Mouse (Mus musculus) CH12.LX (cell line): Measurements from ENCODE around the gene 2700081O15Rik. TPM values are rescaled to one million over a fixed set of nuclear protein-coding genes. Genes with fewer than 3 reads are reported as not detected.

ENCODE experiments used
- DNase-seq: peaks from one replicate; pipeline ENCODE4 v3.0.0-alpha.2; 2013; ENCODE audit errors: extremely low read depth
- H3K27ac ChIP-seq: 2 replicates; pipeline ENCODE4 v1.5.1; 2012; ENCODE audit warnings: low read depth, mild to moderate bottlenecking, control low read depth, moderate library complexity; ENCODE audit not compliant: insufficient read depth
- H3K27me3 ChIP-seq: replicated peaks from 2 replicates; pipeline ENCODE3; 2012; ENCODE audit warnings: inconsistent platforms
- H3K36me3 ChIP-seq, 2 experiments: replicated peaks in 1 of 2; 2 replicates each; pipeline versions ENCODE3 to v1.6.1; 2012; ENCODE audit warnings: inconsistent platforms in 1 of 2, low read length in 1 of 2, mild to moderate bottlenecking in 1 of 2, mixed read lengths in 1 of 2, moderate library complexity in 1 of 2; ENCODE audit not compliant: control insufficient read depth in 1 of 2, insufficient read depth in 1 of 2
- H3K4me1 ChIP-seq, 2 experiments: 2 replicates each; pipeline ENCODE4 v1.6.1; 2012; ENCODE audit warnings: inconsistent platforms in 1 of 2, moderate library complexity in 1 of 2; ENCODE audit not compliant: insufficient read depth in 2 of 2, control insufficient read depth in 1 of 2
- H3K4me2 ChIP-seq: 2 replicates; pipeline ENCODE4 v1.6.1; 2012; ENCODE audit warnings: low read depth, mild to moderate bottlenecking, control low read depth; ENCODE audit not compliant: poor library complexity, insufficient read depth, severe bottlenecking
- H3K4me3 ChIP-seq, 3 experiments: fragments of 150-350 bp in 1 of 3; sonication (generic) in 1 of 3; replicated peaks in 1 of 3; 2 replicates each; pipeline versions ENCODE3 to v1.5.1; 2011 to 2012; ENCODE audit warnings: low read depth in 2 of 3, low read length in 2 of 3, mild to moderate bottlenecking in 2 of 3, moderate library complexity in 2 of 3, control low read depth in 1 of 3, improper control_type of control experiment in 1 of 3, inconsistent platforms in 1 of 3, mixed read lengths in 1 of 3; ENCODE audit not compliant: poor library complexity in 1 of 3
- H3K79me2 ChIP-seq: replicated peaks from 2 replicates; pipeline ENCODE4 v1.6.1; 2012; ENCODE audit warnings: mild to moderate bottlenecking, moderate library complexity; ENCODE audit not compliant: control insufficient read depth, poor library complexity, insufficient read depth, severe bottlenecking; ENCODE audit errors: extremely low read depth
- H3K9ac ChIP-seq: 2 replicates; pipeline ENCODE4 v1.6.1; 2012; ENCODE audit warnings: low read depth, mild to moderate bottlenecking, control low read depth, moderate library complexity; ENCODE audit not compliant: insufficient read depth
- H3K9me3 ChIP-seq: replicated peaks from 2 replicates; pipeline ENCODE3; 2012; ENCODE audit warnings: low read length, inconsistent platforms, mixed read lengths
- CHD2 ChIP-seq: IDR thresholded peaks from 2 replicates; pipeline ENCODE4 v1.6.1; 2011; ENCODE audit warnings: low read length, improper control_type of control experiment
- CTCF ChIP-seq, 2 experiments: IDR thresholded peaks in 1 of 2; conservative IDR thresholded peaks in 1 of 2; 2 replicates each; pipeline ENCODE4 v1.5.1; 2011 to 2012; ENCODE audit warnings: low read depth in 2 of 2, low read length in 2 of 2, improper control_type of control experiment in 1 of 2, inconsistent platforms in 1 of 2, mild to moderate bottlenecking in 1 of 2, moderate library complexity in 1 of 2
- E2F4 ChIP-seq: IDR thresholded peaks from 2 replicates; pipeline ENCODE4 v1.6.1; 2011; ENCODE audit warnings: low read depth, low read length, improper control_type of control experiment; ENCODE audit not compliant: insufficient replicate concordance
- EP300 ChIP-seq: IDR thresholded peaks from 2 replicates; pipeline ENCODE4 v1.6.1; 2011; ENCODE audit warnings: low read length, improper control_type of control experiment
- ETS1 ChIP-seq: conservative IDR thresholded peaks from 2 replicates; pipeline ENCODE4 v1.6.1; 2012; ENCODE audit warnings: low read depth, mild to moderate bottlenecking, inconsistent platforms, low read length, improper control_type of control experiment, moderate library complexity
- JUND ChIP-seq: conservative IDR thresholded peaks from 2 replicates; pipeline ENCODE4 v1.6.1; 2011; ENCODE audit warnings: low read depth, low read length, improper control_type of control experiment
- MAFK ChIP-seq: IDR thresholded peaks from 2 replicates; pipeline ENCODE4 v1.6.1; 2011; ENCODE audit warnings: low read length, improper control_type of control experiment; ENCODE audit not compliant: insufficient replicate concordance
- MEF2A ChIP-seq: IDR thresholded peaks from 2 replicates; pipeline ENCODE4 v1.6.1; 2014; ENCODE audit warnings: low read depth, mild to moderate bottlenecking, inconsistent platforms, low read length, improper control_type of control experiment, borderline replicate concordance
- MYC ChIP-seq: IDR thresholded peaks from 2 replicates; pipeline ENCODE4 v1.6.1; 2011; ENCODE audit warnings: low read depth, mild to moderate bottlenecking, improper control_type of control experiment, low read length
- NELFE ChIP-seq: IDR thresholded peaks from 2 replicates; pipeline ENCODE4 v1.6.1; 2011; ENCODE audit warnings: low read depth, low read length, improper control_type of control experiment
- RAD21 ChIP-seq: IDR thresholded peaks from 2 replicates; pipeline ENCODE4 v1.6.1; 2011; ENCODE audit warnings: low read depth, mild to moderate bottlenecking, low read length, improper control_type of control experiment, moderate library complexity
- RCOR1 ChIP-seq: conservative IDR thresholded peaks from 2 replicates; pipeline ENCODE4 v1.6.1; 2012; ENCODE audit warnings: low read depth, mild to moderate bottlenecking, inconsistent platforms, low read length, improper control_type of control experiment
- TBP ChIP-seq: conservative IDR thresholded peaks from 2 replicates; pipeline ENCODE4 v1.6.1; 2011; ENCODE audit warnings: low read depth, low read length, improper control_type of control experiment
- TCF12 ChIP-seq: IDR thresholded peaks from 2 replicates; pipeline ENCODE4 v1.6.1; 2014; ENCODE audit warnings: low read depth, mild to moderate bottlenecking, inconsistent platforms, low read length, improper control_type of control experiment
- ZMIZ1 ChIP-seq: IDR thresholded peaks from 2 replicates; pipeline ENCODE4 v1.6.1; 2012; ENCODE audit warnings: low read depth, mild to moderate bottlenecking, inconsistent platforms, low read length, improper control_type of control experiment
- ZNF384 ChIP-seq: IDR thresholded peaks from 2 replicates; pipeline ENCODE4 v1.6.1; 2012; ENCODE audit warnings: low read depth, low read length, improper control_type of control experiment, inconsistent platforms
- dilution Hi-C: fragments of 300-500 bp; cut with MboI; formaldehyde crosslinking; loops from 2 replicates; pipeline ENCODE4 v1.14.3; 2020; ENCODE audit warnings: low sequenced_read_pairs; ENCODE audit not compliant: extremely low pct_unique_long_range_greater_than_20kb, extremely low pct_ligation_motif_present
- in situ Hi-C: fragments of 300-500 bp; cut with MboI; formaldehyde crosslinking; loops from 3 replicates; pipeline ENCODE4 v1.14.3; 2019; ENCODE audit warnings: low sequenced_read_pairs, low pct_ligation_motif_present, low pct_unique_long_range_greater_than_20kb, mixed read lengths
- polyA plus RNA-seq: library from polyadenylated mRNA; unstranded; fragments of >175 nt; gene quantifications from 2 replicates; pipeline ENCODE4 v1.2.1, GENCODE M21; 2012; ENCODE audit warnings: low read depth; ENCODE audit not compliant: insufficient read length
- total RNA-seq, 2 experiments: library from RNA; depleted of rRNA; stranded (reverse); fragments of 300-350 nt in 1 of 2; fragments of >200 nt in 1 of 2; gene quantifications; 2 replicates each; pipeline ENCODE4 v1.2.3; 2012 to 2014

The 2700081O15Rik gene
- total and polyA plus RNA-seq, 3 experiments = 7.2 to 12.3 (median 9.8) TPM

- Histone ChIP-seq H3K4me3 (no peak overlapping the region), H3K9ac (no peak overlapping the region), H3K79me2 (peaks cover 5% of the 10 kb centered on the region; the same call in 1 of the 2 replicates), H3K27ac (no peak overlapping the region), H3K36me3 (no peaks in the 10 kb centered on the region), H3K9me3 (peaks cover 8% of the 10 kb centered on the region), H3K4me1 (peaks cover 8 to 15% of the 10 kb centered on the region in 2 experiments), H3K4me2 (no peak overlapping the region), H3K27me3 (no peaks in the 10 kb centered on the region)
- dilution Hi-C loops (no loop called here), in situ Hi-C loops (no loop called here)
- no peak for TF ChIP-seq JUND
- no peak for TF ChIP-seq TBP
- TF ChIP-seq RAD21 = no peak
- no peak for TF ChIP-seq NELFE
- no peak for TF ChIP-seq ETS1
- TF ChIP-seq MAFK = no peak
- TF ChIP-seq RCOR1 = no peak
- no peak for TF ChIP-seq EP300
- no peak for TF ChIP-seq ZMIZ1
- TF ChIP-seq E2F4 = no peak
- no peak for DNase-seq
Observed at GRCm38 (mm10) chr19:7386042-7386441, 31.4 kb upstream of the 2700081O15Rik start.

- peaks cover 10% of the 10 kb centered on the region for H3K9me3 ChIP-seq
- H3K4me2 ChIP-seq = no peak overlapping the region
- H3K9ac ChIP-seq = no peak overlapping the region
- H3K27me3 ChIP-seq = no peaks in the 10 kb centered on the region
- dilution Hi-C loops = no loop called here
- DNase-seq = no peak
- H3K79me2 ChIP-seq = no peaks in the 10 kb centered on the region
- no peak overlapping the region for H3K27ac ChIP-seq
- in situ Hi-C loops = no loop called here
- H3K4me3 ChIP-seq = no peak overlapping the region
- no peaks in the 10 kb centered on the region for H3K36me3 ChIP-seq
- peaks cover 2 to 3% of the 10 kb centered on the region in 2 experiments; a peak in 3 of 4 replicates for H3K4me1 ChIP-seq
- TF ChIP-seq TCF12 (no peak), MEF2A (no peak), MYC (no peak), CHD2 (no peak), ZNF384 (no peak), ETS1 (no peak), CTCF (conservative IDR thresholded peaks at IDR 0.05 in 1 of 2, IDR thresholded peaks at IDR 0.05 in 1 of 2; ENCODE audit: low read depth in 2 of 2, low read length in 2 of 2) (no peak)
Observed at GRCm38 (mm10) chr19:7388488-7388887, 28.9 kb upstream of the 2700081O15Rik start.
